Mouse (Mus musculus) T-helper 17 cell (primary cell): ENCODE data around the gene Nt5c1a.

ENCODE experiments used
- in situ Hi-C, 2 experiments: fragments of 300-600 bp; cut with MboI, MseI; formaldehyde crosslinking; loops; 1 replicate in 1 of 2; 2 replicates in 1 of 2; pipeline ENCODE4 v1.15.1; 2025; ENCODE audit warnings: high pct_unique_total_duplicates in 2 of 2

Gene Nt5c1a

GRCm38 (mm10) chr4:123246651-123247050, 45.3 kb downstream of the Nt5c1a start:
- in situ Hi-C loops: loop anchor here in 1 of 2 experiments (10.0 kb wide), 1 partner anchor 1908 kb away; no protein-coding TSS in a partner anchor

- in situ Hi-C loops: loop anchor here in 1 of 2 experiments (10.0 kb wide), 1 partner anchor 1907 kb away; no protein-coding TSS in a partner anchor
Measured at GRCm38 (mm10) chr4:123247147-123247880, 46.0 kb downstream of the Nt5c1a start.

- in situ Hi-C loops: loop anchor here in 1 of 2 experiments (10.0 kb wide), 1 partner anchor 1906 kb away; no protein-coding TSS in a partner anchor
Measured at GRCm38 (mm10) chr4:123248971-123249567, 47.8 kb downstream of the Nt5c1a start.

- in situ Hi-C loops: loop anchor here in 1 of 2 experiments (5.0 kb wide), 1 partner anchor 35 kb away; no protein-coding TSS in a partner anchor
Measured at GRCm38 (mm10) chr4:123252214-123252613, 50.9 kb downstream of the Nt5c1a start.

GRCm38 (mm10) chr4:123254617-123255016, 53.3 kb downstream of the Nt5c1a start:
- in situ Hi-C loops: loop anchor here (5.0 kb wide), 2 partner anchors 37 to 92 kb away; no protein-coding TSS in a partner anchor

GRCm38 (mm10) chr4:123260071-123260746, 58.9 kb downstream of the Nt5c1a start:
- in situ Hi-C loops: no loop called here

- in situ Hi-C loops: no loop called here
Measured at GRCm38 (mm10) chr4:123261721-123262401, 60.6 kb downstream of the Nt5c1a start, which contains the start of gene Pabpc4. Gene Pabpc4 (plus strand): TSS chr4:123262351.
